Mouse (Mus musculus) hindbrain, postnatal 0 days (tissue): ENCODE results near the gene Cdca3. TPM values are rescaled to one million over a fixed set of nuclear protein-coding genes. Genes with fewer than 3 reads are reported as not detected.
"Not testable (repeated sequence)": the region's sequence is repeated elsewhere in the genome, so short reads cannot be mapped to it uniquely, and the experiment has no call there.

Source experiments
- ATAC-seq: fragments of 200-750 bp; cut with Nextera tagmentation; 2 replicates; pipeline ENCODE4 v1.8.0; 2017; ENCODE audit warnings: mild to moderate bottlenecking, moderate TSS enrichment, moderate library complexity
- DNase-seq: peaks from one replicate; pipeline ENCODE4 v3.0.0-alpha.2; 2015; ENCODE audit warnings: low spot score
- H3K27ac ChIP-seq: fragments of 300-500 bp; sonication (generic); 2 replicates; pipeline ENCODE4 v1.5.1; 2014; ENCODE audit warnings: mild to moderate bottlenecking
- H3K27me3 ChIP-seq: fragments of 300-500 bp; sonication (generic); 2 replicates; pipeline ENCODE4 v1.6.1; 2014; ENCODE audit warnings: low read length, mixed read lengths; ENCODE audit not compliant: insufficient read depth
- H3K36me3 ChIP-seq: fragments of 300-500 bp; sonication (generic); 2 replicates; pipeline ENCODE4 v1.6.1; 2014; ENCODE audit warnings: low read length, mixed read lengths; ENCODE audit not compliant: insufficient read depth
- H3K4me1 ChIP-seq: fragments of 300-500 bp; sonication (generic); 2 replicates; pipeline ENCODE4 v1.6.1; 2014; ENCODE audit warnings: antibody characterized with exemption, low read length, mixed read lengths; ENCODE audit not compliant: insufficient read depth
- H3K4me2 ChIP-seq: fragments of 300-500 bp; sonication (generic); 2 replicates; pipeline ENCODE4 v1.6.1; 2014; ENCODE audit warnings: low read depth, mild to moderate bottlenecking, low read length, moderate library complexity, mixed read lengths
- H3K4me3 ChIP-seq: fragments of 300-500 bp; sonication (generic); 2 replicates; pipeline ENCODE4 v1.5.1; 2014; ENCODE audit warnings: low read length
- H3K9ac ChIP-seq: fragments of 300-500 bp; sonication (generic); replicated peaks from 2 replicates; pipeline ENCODE4 v1.6.1; 2014; ENCODE audit warnings: mild to moderate bottlenecking, low read length, moderate library complexity, mixed read lengths
- H3K9me3 ChIP-seq: fragments of 300-500 bp; sonication (generic); 2 replicates; pipeline ENCODE4 v1.6.1; 2016; ENCODE audit warnings: low read length, mixed read lengths
- CTCF ChIP-seq: IDR thresholded peaks from 2 replicates; pipeline ENCODE4 v1.5.1; 2016; ENCODE audit warnings: antibody characterized with exemption, control low read depth, low read depth
- WGBS: fragments of 180-500 bp; shearing (Covaris S2); extraction: QIAGEN DNeasy Blood & Tissue Kit; methylation state at CpG from one replicate; pipeline ENCODE4 v1.1.7; 2014; 5-methylcytosine and 5-hydroxymethylcytosine counted together
- polyA plus RNA-seq: library from polyadenylated mRNA; unstranded; fragments of >200 nt; fragmentation: Nextera tagmentation; extraction: Ambion mirVana; gene quantifications from 2 replicates; pipeline ENCODE4 v1.2.1, GENCODE M21; 2015
- total RNA-seq: library from RNA; depleted of rRNA; stranded (reverse); fragments of >200 nt; gene quantifications from 2 replicates; pipeline ENCODE4 v1.2.3, GENCODE M21; 2014

Gene Cdca3
- total and polyA plus RNA-seq, 2 experiments from 2014 or later = 39.9 to 40.9 TPM

DNA sequence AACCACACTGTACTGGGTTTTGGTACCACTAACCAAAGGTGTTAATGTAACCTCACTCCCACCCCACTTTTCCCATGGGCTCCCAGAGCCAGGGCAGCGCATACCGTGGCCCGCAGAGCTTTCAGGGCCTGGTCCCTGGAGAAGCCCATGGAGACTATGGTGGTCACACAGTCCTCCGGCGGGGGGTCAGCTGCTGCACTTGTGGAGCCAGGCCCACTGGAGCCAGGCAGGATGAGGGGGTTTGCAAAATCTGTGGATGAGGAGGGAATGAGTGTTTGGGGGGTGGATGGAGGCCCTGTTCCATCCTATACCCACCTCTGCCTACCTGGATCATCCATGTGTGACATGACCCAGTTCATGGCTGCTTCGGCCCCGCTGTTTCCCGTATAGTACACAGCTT, 11.8 kb upstream of the Cdca3 start:
- peaks cover 60% of the 10 kb centered on the region for H3K36me3 ChIP-seq
- no peak overlapping the region for H3K4me3 ChIP-seq
- H3K9me3 ChIP-seq = no peaks in the 10 kb centered on the region
- no peak overlapping the region for H3K27ac ChIP-seq
- no peaks in the 10 kb centered on the region for H3K27me3 ChIP-seq
- 95% methylated on average over 8 of the region's 8 CpGs for WGBS
- peaks cover 10% of the 10 kb centered on the region for H3K4me1 ChIP-seq
- no peak overlapping the region for H3K9ac ChIP-seq
- ATAC-seq (no peak), DNase-seq (no peak)
- no peak overlapping the region for H3K4me2 ChIP-seq
- TF ChIP-seq CTCF = no peak

- H3K4me2 ChIP-seq = no peak overlapping the region
- no peaks in the 10 kb centered on the region for H3K9me3 ChIP-seq
- peaks cover 64% of the 10 kb centered on the region for H3K36me3 ChIP-seq
- no peak overlapping the region for H3K27ac ChIP-seq
- ATAC-seq (no peak), DNase-seq (no peak)
- H3K9ac ChIP-seq = no peak overlapping the region
- no peaks in the 10 kb centered on the region for H3K27me3 ChIP-seq
- TF ChIP-seq CTCF = no peak
- peaks cover 6% of the 10 kb centered on the region for H3K4me1 ChIP-seq
- 92% methylated on average over 8 of the region's 8 CpGs for WGBS
- no peak overlapping the region for H3K4me3 ChIP-seq
Measured at GRCm38 (mm10) chr6:124817971-124818370, 11.4 kb upstream of the Cdca3 start.

- WGBS = 94% methylated on average over 5 of the region's 5 CpGs
- DNase-seq = no peak
- Histone ChIP-seq H3K4me3 (no peak overlapping the region), H3K9me3 (no peaks in the 10 kb centered on the region), H3K27ac (no peak overlapping the region), H3K36me3 (peaks cover 92% of the 10 kb centered on the region), H3K4me1 (no peaks in the 10 kb centered on the region), H3K9ac (no peak overlapping the region), H3K27me3 (no peaks in the 10 kb centered on the region), H3K4me2 (no peak overlapping the region)
- ATAC-seq = no peak
- no peak for TF ChIP-seq CTCF
Measured at GRCm38 (mm10) chr6:124820891-124821290, 8.5 kb upstream of the Cdca3 start.

GRCm38 (mm10) chr6:124822049-124822448, 7.3 kb upstream of the Cdca3 start:
- Histone ChIP-seq H3K4me1 (no peaks in the 10 kb centered on the region), H3K9me3 (no peaks in the 10 kb centered on the region), H3K9ac (no peak overlapping the region), H3K4me2 (no peak overlapping the region), H3K4me3 (no peak overlapping the region), H3K36me3 (peaks cover 87% of the 10 kb centered on the region), H3K27me3 (no peaks in the 10 kb centered on the region), H3K27ac (no peak overlapping the region)
- ATAC-seq (no peak), DNase-seq (no peak)
- 92% methylated on average over 4 of the region's 4 CpGs for WGBS
- TF ChIP-seq CTCF = no peak

DNA sequence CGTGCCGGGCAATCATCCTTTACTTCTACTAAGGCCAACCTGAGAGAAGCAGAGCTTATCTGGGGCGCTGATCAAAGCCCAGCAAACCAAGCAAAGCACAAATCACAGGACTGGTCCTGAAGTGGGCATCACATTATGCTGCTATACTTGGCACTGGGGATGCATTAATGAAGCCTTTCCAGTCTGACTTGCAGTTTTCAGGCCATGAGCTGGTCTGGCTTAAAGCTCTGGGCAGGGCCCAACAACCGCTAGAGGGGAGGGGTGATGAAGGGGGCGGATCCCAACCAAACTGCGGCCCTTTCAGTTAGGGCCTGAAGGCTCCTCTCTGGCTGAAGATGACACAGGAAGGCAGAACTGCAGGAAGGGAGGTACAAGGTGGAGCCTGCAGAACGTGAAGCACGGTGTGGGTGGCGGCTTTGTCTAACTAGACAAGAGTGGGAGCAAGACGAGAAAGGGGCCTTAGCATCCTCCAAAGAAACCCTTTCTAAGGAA, 1.2 kb upstream of the Cdca3 start:
- 21% methylated on average over 10 of the region's 10 CpGs for WGBS
- Histone ChIP-seq H3K27ac (peak overlapping the region; percentile 86), H3K9me3 (no peaks in the 10 kb centered on the region), H3K27me3 (no peaks in the 10 kb centered on the region), H3K4me2 (peak overlapping the region; percentile 86), H3K4me3 (peak overlapping the region; percentile 66), H3K36me3 (peaks cover 29% of the 10 kb centered on the region), H3K4me1 (peaks cover 9% of the 10 kb centered on the region; the same call in 1 of the 2 replicates), H3K9ac (peak overlapping the region; percentile 63)
- DNase-seq = peak; percentile 57
- no peak for ATAC-seq
- TF ChIP-seq CTCF = no peak; the same call in 1 of the 2 replicates

- under 1% methylated on average over 38 of the region's 38 CpGs for WGBS
- ATAC-seq = peak; percentile 86
- H3K4me1 ChIP-seq = peaks cover 9% of the 10 kb centered on the region; the same call in 1 of the 2 replicates
- DNase-seq = peak; percentile 97
- peak overlapping the region; percentile 86 for H3K27ac ChIP-seq
- TF ChIP-seq CTCF = peak; percentile 47
- peak overlapping the region; percentile 71 for H3K4me2 ChIP-seq
- H3K36me3 ChIP-seq = peaks cover 11% of the 10 kb centered on the region
- H3K4me3 ChIP-seq = peak overlapping the region; percentile 66
- no peaks in the 10 kb centered on the region for H3K27me3 ChIP-seq
- H3K9me3 ChIP-seq = no peaks in the 10 kb centered on the region
- H3K9ac ChIP-seq = peak overlapping the region; percentile 43
Measured at GRCm38 (mm10) chr6:124829799-124830700, 703 bp downstream of the Cdca3 start.

DNA sequence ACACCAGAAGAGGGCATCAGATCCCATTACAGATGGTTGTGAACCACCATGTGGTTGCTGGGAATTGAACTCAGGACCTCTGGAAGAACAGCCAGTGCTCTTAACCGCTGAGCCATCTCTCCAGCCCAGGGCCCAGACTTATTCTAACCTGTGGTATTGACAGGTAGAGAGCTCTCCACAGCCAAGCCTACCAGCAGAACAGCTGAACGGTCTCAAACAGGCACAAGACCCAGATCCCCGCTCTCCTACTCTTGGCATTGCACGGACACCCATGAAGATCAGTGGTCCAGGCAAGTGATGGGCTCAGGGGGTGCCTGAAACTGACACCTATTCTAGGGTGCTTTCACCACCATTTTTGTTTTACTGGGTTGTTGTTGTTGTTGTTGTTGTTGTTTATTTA, 1.9 kb downstream of the Cdca3 start:
- H3K4me1 ChIP-seq, ATAC-seq, H3K36me3 ChIP-seq, H3K9me3 ChIP-seq, H3K27me3 ChIP-seq, H3K27ac ChIP-seq, DNase-seq, H3K9ac ChIP-seq, H3K4me3 ChIP-seq: not testable (repeated sequence)
- WGBS = 95% methylated on average over 4 of the region's 4 CpGs
- H3K4me2 ChIP-seq = peak overlapping the region; percentile 71; the same call in 1 of the 2 replicates
